Mouse (Mus musculus): ENCODE measurements around the gene Afp. TPM values are rescaled to one million over a fixed set of nuclear protein-coding genes. Genes with fewer than 3 reads are reported as not detected.

Afp gene
- total RNA-seq, 2 experiments from 2014 or later, result 1.4 TPM; not detected in 1

GRCm38 (mm10) chr5:90507411-90507949 lies 16.9 kb downstream of the Afp start:
- no peak for DNase-seq

DNA sequence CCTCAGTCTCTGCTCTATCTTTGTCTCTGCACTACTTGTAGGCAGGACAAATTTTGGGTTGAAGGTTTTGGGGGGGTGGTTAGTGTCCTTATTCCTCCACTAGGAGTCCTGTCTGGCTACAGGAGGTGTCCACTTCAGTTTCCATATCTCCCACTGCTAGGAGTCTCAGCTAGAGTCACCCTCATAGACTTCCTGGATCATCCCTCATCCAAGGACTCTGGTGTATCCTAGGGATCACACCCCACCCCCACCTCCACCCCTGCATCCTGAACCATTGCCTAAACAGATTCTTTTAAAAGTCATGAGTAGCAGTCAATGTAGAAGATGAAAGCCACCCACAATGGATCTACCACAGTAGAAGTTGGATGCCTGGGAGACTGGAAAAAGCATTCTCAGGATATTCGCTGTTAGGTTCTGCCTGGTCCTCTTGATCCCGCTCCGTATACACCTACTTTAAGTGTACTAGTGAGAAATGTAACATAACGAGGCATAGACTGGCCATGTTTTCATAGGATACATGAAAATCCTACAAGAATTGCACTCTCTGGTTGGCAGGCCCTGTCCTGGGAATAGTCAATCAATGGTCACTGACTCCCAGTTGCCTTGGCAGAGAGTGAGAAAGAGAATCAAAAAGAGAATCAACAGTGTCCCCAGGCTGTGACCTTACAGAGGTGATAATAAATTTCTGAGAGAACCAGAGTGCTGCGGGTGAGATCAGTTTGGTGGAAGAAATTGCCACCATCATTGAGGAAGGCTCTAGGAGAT lies 19.5 kb downstream of the Afp start:
- DNase-seq, result no peak

DNA sequence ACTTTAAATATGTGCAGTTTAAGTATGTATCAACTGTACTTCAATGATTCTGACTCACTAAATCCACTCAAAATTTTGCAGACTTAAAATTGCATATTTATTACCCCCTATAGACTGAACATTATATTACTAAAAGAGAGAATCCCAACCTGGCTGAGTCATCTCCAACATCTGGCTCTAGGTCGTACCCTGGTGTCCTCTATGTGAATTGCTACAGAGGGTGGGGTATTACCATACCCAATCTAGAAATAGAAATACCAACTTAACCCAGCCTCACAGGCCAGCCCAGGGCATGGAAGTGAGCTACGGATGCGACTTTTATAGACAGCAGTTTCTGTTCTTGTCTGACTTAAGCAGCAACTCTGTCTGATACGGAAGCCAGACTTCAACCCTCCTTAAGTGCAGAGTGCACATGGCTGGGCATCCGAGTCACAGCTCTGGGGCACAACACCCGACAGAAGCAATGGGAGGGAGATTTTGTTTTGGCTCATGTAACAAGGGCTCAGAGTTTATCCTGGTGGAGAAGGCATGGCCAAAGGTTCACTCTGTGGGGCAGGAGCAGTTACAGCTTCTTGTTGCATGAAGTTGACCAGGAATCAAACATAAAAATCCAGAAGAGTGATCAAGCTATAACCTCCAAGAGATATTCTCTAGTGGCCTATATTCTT lies 21.9 kb downstream of the Afp start:
- no peak for DNase-seq

DNA sequence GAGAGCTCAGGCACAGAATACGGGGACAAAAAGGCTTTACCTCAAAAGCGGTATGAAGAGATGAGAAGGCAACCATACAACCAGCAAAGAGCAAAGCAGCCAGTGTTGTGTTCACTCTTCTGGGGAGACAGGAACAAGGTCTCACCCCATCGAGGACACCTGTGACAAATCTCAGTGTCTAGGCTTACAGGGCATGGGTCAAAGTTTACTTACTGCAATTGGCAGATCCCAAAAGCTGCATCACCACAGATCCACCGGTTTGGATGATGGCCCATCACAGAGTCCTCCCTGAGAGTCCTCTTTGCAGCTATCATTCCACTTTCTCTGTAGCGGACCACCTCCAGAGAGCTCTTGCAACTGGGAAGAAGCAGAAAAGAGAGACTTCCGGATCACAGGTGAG lies 25.0 kb downstream of the Afp start:
- no peak for DNase-seq

GRCm38 (mm10) chr5:90518356-90519100 lies 28.0 kb downstream of the Afp start, which contains the start of gene Afm:
Afm (plus strand) TSS chr5:90518932.
- no peak for DNase-seq

DNA sequence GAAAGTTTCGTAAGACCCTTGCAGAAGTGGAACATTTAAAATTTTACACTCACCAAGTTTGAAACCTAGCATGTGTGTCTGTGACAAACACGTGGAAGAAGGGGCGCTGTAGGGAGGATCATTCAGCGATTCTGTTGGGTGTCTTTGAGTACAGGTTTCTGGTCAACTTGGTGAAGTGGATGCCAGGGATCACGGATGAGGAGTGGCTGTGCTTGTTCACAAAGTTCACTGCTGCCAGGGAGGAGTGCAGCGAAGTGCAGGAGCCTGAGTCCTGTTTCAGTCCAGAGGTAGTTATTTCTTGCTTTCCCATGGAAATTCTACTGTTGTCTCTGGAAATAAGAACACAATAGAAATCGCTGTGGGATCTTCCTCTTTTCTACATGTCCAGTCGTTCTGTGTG lies 60.7 kb downstream of the Afp start:
- no peak for DNase-seq

- no peak for DNase-seq
These were observed 65.5 kb downstream of the Afp start for GRCm38 (mm10) chr5:90556052-90556451.

Other genes with a start within 250 kb of the Afp start
- gene Ankrd17, start 124.2 kb upstream of the Afp start, total RNA-seq (2021), result 10 to 100 TPM; 49.5 to 65.3 TPM
- gene Gm9958, start 123.5 kb upstream of the Afp start, total RNA-seq (2021), result 1 to 10 TPM; 1.0 to 1.6 TPM
- 10 to 100 TPM in 1 of 2 experiments, 1 to 10 TPM in 1; 1.8 to 37.5 TPM for gene Alb, start 29.8 kb upstream of the Afp start, total RNA-seq (2021)
- gene Afm, start 28.2 kb downstream of the Afp start, total RNA-seq (2021), result under 1 TPM in 1 of 2 experiments, not detected in 1; 0.23 TPM
- not detected for gene 5830473C10Rik, start 70.4 kb downstream of the Afp start, total RNA-seq (2021)
- gene Rassf6, start 149.9 kb downstream of the Afp start, total RNA-seq (2021), result not detected

All from gastrocnemius, postnatal 10 days (tissue).